Mouse (Mus musculus) thymus, adult 2 months (tissue): ENCODE measurements at regions not wholly inside any gene's neighbourhood (a gene's known extent, or its start where the extent isn't known, plus 50 kb on each side); places are given as distances from the start of the nearest gene placed in this dataset.

Experiments
- DNase-seq: peaks from one replicate; pipeline ENCODE4 v3.0.0; 2021
- H3K27ac ChIP-seq: fragments of 200-500 bp; 2 replicates; pipeline ENCODE4 v1.5.1; 2012; ENCODE audit warnings: low read length, control low read depth; ENCODE audit not compliant: control insufficient read depth, insufficient read depth
- H3K27me3 ChIP-seq: fragments of 200-500 bp; 2 replicates; pipeline ENCODE4 v1.6.1; 2012; ENCODE audit warnings: mild to moderate bottlenecking, low read length, moderate library complexity, mixed read lengths; ENCODE audit not compliant: control insufficient read depth, insufficient read depth
- H3K36me3 ChIP-seq: fragments of 200-500 bp; 2 replicates; pipeline ENCODE4 v1.6.1; 2012; ENCODE audit warnings: mild to moderate bottlenecking, low read length, moderate library complexity; ENCODE audit not compliant: control insufficient read depth, insufficient read depth
- H3K4me1 ChIP-seq: fragments of 200-500 bp; replicated peaks from 2 replicates; pipeline ENCODE4 v1.6.1; 2012; ENCODE audit warnings: low read length; ENCODE audit not compliant: control insufficient read depth, insufficient read depth
- H3K4me3 ChIP-seq: fragments of 200-500 bp; 2 replicates; pipeline ENCODE4 v1.5.1; 2012; ENCODE audit warnings: mild to moderate bottlenecking, low read length, control low read depth, moderate library complexity; ENCODE audit not compliant: control insufficient read depth, insufficient read depth
- CTCF ChIP-seq: fragments of 200-500 bp; IDR thresholded peaks from 2 replicates; pipeline ENCODE4 v1.5.1; 2012; ENCODE audit warnings: mild to moderate bottlenecking, control low read depth, low read length, moderate library complexity, borderline replicate concordance; ENCODE audit not compliant: control insufficient read depth, poor library complexity, insufficient read depth; ENCODE audit errors: extremely low read depth
- POLR2A ChIP-seq: fragments of 200-500 bp; IDR thresholded peaks from 2 replicates; pipeline ENCODE4 v1.6.1; 2012; ENCODE audit warnings: mild to moderate bottlenecking, low read length, control low read depth, moderate library complexity; ENCODE audit not compliant: control insufficient read depth, poor library complexity, insufficient read depth; ENCODE audit errors: extremely low read depth
- WGBS: fragments of 180-500 bp; shearing (Covaris S2); methylation state at CpG from one replicate; pipeline ENCODE4 v1.1.7; 2018; 5-methylcytosine and 5-hydroxymethylcytosine counted together

- peak; percentile 43 for DNase-seq
- Histone ChIP-seq H3K4me3 (no peak overlapping the region), H3K4me1 (peaks cover 8% of the 10 kb centered on the region), H3K27ac (no peak overlapping the region), H3K36me3 (no peaks in the 10 kb centered on the region), H3K27me3 (no peaks in the 10 kb centered on the region)
- 63% methylated on average over 11 of the region's 11 CpGs for WGBS
- TF ChIP-seq CTCF (no peak), POLR2A (no peak)
Observed at GRCm38 (mm10) chr1:136726145-136726935, 101.6 kb downstream of the Zfp281 start.

DNA sequence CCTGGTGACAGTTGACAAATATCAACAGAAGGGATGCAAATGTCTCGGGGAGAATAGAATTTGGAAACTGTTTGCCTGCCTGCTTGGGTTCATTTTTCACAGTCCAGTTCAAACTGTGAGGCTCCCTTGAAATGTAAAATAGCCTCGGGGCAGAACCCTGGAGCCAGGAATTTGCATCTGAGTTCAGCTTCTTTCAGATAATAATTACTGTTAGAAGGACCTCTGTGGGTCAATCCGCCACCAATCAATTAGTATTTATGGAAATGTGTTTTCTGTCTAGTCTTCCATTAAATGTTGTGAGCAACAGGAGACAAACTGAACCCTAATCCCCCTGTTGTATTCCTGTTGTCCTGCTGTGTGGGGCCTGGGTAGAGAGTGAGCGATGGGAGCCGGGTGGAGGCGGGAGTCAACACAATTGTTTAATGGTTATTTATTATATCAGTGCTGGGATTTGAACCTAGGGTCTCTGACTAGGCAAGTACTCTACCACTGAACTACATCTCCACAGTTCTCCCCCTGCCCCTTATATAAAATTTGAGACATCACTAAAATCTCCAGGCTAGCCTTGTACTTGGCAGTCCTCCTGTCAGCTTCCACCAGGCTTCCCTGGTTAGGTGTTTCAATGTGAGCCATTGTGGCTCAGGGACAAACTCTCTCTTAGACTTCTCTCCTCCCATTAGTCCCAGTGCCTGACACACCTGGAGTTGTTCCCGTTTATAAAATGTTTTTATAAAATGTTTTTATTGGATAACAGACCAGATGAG lies 103.3 kb downstream of the Zfp281 start:
- 93% methylated on average over 7 of the region's 7 CpGs for WGBS
- no peak for DNase-seq
- Histone ChIP-seq H3K36me3 (no peaks in the 10 kb centered on the region), H3K27me3 (no peaks in the 10 kb centered on the region), H3K4me1 (peaks cover 10% of the 10 kb centered on the region), H3K27ac (no peak overlapping the region), H3K4me3 (no peak overlapping the region)
- TF ChIP-seq CTCF (no peak), POLR2A (no peak)

DNA sequence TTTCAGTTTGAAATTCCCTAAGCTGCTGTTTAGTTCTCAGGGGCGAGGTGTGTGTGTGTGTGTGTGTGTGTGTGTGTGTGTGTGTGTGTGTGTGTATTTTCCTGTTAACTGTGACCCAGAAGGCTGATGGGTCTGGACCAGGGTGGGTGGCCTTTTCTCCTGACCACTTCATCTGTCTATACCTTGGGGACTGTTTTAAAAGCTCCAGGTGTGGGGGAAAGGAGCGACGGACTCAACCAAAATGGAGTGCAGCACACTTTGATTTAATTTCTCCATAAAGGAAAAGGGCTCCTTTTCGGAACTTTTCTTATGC lies 103.9 kb downstream of the Zfp281 start:
- no peak for TF ChIP-seq POLR2A
- no peak for TF ChIP-seq CTCF
- Histone ChIP-seq H3K27ac (no peak overlapping the region), H3K4me3 (no peak overlapping the region), H3K27me3 (no peaks in the 10 kb centered on the region), H3K36me3 (no peaks in the 10 kb centered on the region), H3K4me1 (peaks cover 10% of the 10 kb centered on the region)
- WGBS = 93% methylated on average over 4 of the region's 4 CpGs
- DNase-seq = no peak

- TF ChIP-seq POLR2A (no peak), CTCF (no peak)
- 16% methylated on average over 11 of the region's 11 CpGs for WGBS
- Histone ChIP-seq H3K4me3 (no peak overlapping the region), H3K27ac (peak overlapping the region; percentile 25; the same call in 1 of the 2 replicates), H3K4me1 (peaks cover 10% of the 10 kb centered on the region), H3K36me3 (no peaks in the 10 kb centered on the region), H3K27me3 (no peaks in the 10 kb centered on the region)
- DNase-seq = peak; percentile 64
Observed at GRCm38 (mm10) chr1:136730638-136731037, 105.9 kb downstream of the Zfp281 start.

- TF ChIP-seq CTCF (no peak), POLR2A (no peak)
Observed at GRCm38 (mm10) chr1:136738030-136738429, 113.3 kb downstream of the Zfp281 start.

GRCm38 (mm10) chr1:136739486-136739885 lies 114.8 kb downstream of the Zfp281 start:
- no peak overlapping the region for H3K27ac ChIP-seq
- H3K27me3 ChIP-seq = no peaks in the 10 kb centered on the region
- no peaks in the 10 kb centered on the region for H3K4me1 ChIP-seq
- TF ChIP-seq CTCF (no peak; the same call in 1 of the 2 replicates), POLR2A (no peak)
- peak; percentile 72 for DNase-seq
- H3K36me3 ChIP-seq = no peaks in the 10 kb centered on the region
- H3K4me3 ChIP-seq = no peak overlapping the region
- 65% methylated on average over 5 of the region's 5 CpGs for WGBS

More at GRCm38 (mm10) chr1:136738030-136738429, 113.3 kb downstream of the Zfp281 start:
- H3K4me1 ChIP-seq = no peaks in the 10 kb centered on the region
- H3K36me3 ChIP-seq = no peaks in the 10 kb centered on the region
- WGBS = 79% methylated on average over 5 of the region's 5 CpGs
- H3K27me3 ChIP-seq = no peaks in the 10 kb centered on the region
- H3K27ac ChIP-seq = no peak overlapping the region
- H3K4me3 ChIP-seq = no peak overlapping the region
- DNase-seq = no peak

DNA sequence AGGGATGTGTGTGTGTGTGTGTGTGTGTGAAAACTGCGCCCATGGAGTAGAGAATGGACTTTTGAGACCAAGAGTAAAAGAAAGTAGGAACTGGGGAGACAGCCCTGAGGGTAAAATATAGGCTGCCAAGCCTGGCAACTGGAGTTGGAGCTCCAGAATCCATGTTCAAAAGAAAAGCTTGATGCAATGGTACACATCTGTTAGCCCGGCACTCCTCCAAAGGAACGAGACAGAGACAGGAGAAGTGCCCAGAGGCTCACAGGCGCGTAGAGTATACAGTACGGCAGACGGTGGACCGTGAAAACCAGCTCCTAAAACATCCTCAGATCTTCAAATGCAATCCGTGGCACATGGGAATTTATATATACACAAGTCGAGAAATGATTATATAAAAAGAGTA lies 116.4 kb downstream of the Zfp281 start:
- no peak overlapping the region for H3K4me3 ChIP-seq
- TF ChIP-seq CTCF (no peak), POLR2A (no peak)
- H3K27me3 ChIP-seq = no peaks in the 10 kb centered on the region
- no peak for DNase-seq
- no peaks in the 10 kb centered on the region for H3K4me1 ChIP-seq
- H3K36me3 ChIP-seq = no peaks in the 10 kb centered on the region
- H3K27ac ChIP-seq = no peak overlapping the region
- WGBS = 95% methylated on average over 10 of the region's 10 CpGs
